Mouse (Mus musculus): ENCODE measurements around the gene Gpatch8.

- TF ChIP-seq CTCF (IDR thresholded peaks at IDR 0.05; ENCODE audit: insufficient read depth, low read length) (no peak), POLR2A (IDR thresholded peaks at IDR 0.05; ENCODE audit: borderline replicate concordance, extremely low read depth, low read depth, low read length) (no peak)
Measured at GRCm38 (mm10) chr11:102514793-102515424, 41.3 kb downstream of the Gpatch8 start.

Measured in lung, adult 2 months (tissue).